Mouse (Mus musculus): ENCODE measurements around the gene Clmp.

- no peak for TF ChIP-seq CTCF (IDR thresholded peaks at IDR 0.05; ENCODE audit: insufficient read depth, low read length)
- TF ChIP-seq POLR2A (IDR thresholded peaks at IDR 0.05; ENCODE audit: borderline replicate concordance, extremely low read depth, low read depth, low read length) = no peak
Measured at GRCm38 (mm10) chr9:40694284-40694683, 8.5 kb downstream of the Clmp start.
